Mouse (Mus musculus): ENCODE results near the gene Gm26566.

DNA sequence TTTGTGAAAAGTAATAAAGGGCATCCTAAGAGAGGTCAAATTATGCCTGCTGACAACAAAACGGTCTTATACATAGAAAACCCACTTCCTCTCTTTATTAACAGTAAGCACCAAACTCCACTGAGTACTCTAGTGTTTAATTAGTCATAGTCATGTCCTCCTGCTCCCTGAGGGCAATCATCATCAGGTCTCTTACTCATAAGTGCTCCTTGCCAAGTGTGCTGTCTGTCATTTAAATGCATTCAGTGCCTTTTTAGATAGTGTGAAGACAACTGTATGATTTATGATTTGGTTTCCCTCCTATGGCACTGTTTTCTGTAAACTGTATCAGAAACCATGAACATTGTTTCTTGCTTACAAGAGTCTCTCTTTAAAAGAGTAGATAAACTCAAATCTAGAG, 7.3 kb upstream of the Gm26566 start:
- no peak for TF ChIP-seq CTCF (IDR thresholded peaks at IDR 0.05; ENCODE audit: borderline replicate concordance, insufficient read depth, low read length)
- no peak for TF ChIP-seq POLR2A (IDR thresholded peaks at IDR 0.05; ENCODE audit: low read depth, low read length)

Measured in embryonic fibroblast, embryonic 13.5 days (primary cell).